Mouse (Mus musculus): ENCODE measurements around the gene Gpx4.

The Gpx4 gene

GRCm38 (mm10) chr10:80103032-80103431 is 56.1 kb downstream of the Gpx4 start:
- DNase-seq (ENCODE audit: low read depth, low spot score), result no peak

DNA sequence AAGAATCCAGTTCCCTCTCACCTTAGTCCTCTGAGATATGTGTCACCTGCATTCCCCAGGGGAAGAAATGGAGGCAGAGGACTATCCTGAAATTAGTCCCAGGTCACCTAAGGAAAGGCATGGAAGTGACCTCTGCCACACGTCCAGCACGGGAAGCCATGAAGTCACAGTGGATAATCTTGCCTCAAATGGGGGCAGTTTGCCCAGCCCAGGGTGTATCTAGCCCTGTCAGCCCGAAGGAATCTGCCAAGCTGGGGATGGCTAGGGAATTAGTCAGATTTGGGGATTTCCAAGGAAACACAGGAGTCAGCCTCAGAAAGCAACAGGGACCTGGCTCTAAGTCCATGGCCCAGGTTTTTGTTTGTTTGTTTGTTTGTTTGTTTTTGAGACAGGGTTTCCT is 57.2 kb downstream of the Gpx4 start:
- no peak for DNase-seq (ENCODE audit: low read depth, low spot score)

GRCm38 (mm10) chr10:80105460-80105859 is 58.5 kb downstream of the Gpx4 start, which contains the start of gene Sbno2:
Gene Sbno2 (minus strand): TSS chr10:80105571.
- no peak for DNase-seq (ENCODE audit: low read depth, low spot score)

GRCm38 (mm10) chr10:80105926-80106325 is 59.0 kb downstream of the Gpx4 start:
- DNase-seq (ENCODE audit: low read depth, low spot score), result no peak
